Mouse (Mus musculus) liver, embryonic 13.5 days (tissue): ENCODE data around the gene Ptpn14. TPM values are rescaled to one million over a fixed set of nuclear protein-coding genes. Genes with fewer than 3 reads are reported as not detected.

Source experiments
- ATAC-seq: fragments of 200-750 bp; cut with Nextera tagmentation; 2 replicates; pipeline ENCODE4 v1.8.0; 2017; ENCODE audit warnings: low read depth, mild to moderate bottlenecking, moderate number of reproducible peaks, moderate library complexity
- DNase-seq: peaks from one replicate; pipeline ENCODE4 v3.0.0; 2022
- H3K27ac ChIP-seq: fragments of 300-500 bp; sonication (generic); 2 replicates; pipeline ENCODE4 v1.5.1; 2015; ENCODE audit warnings: moderate library complexity, mild to moderate bottlenecking, inconsistent platforms
- H3K27me3 ChIP-seq: fragments of 300-500 bp; sonication (generic); 2 replicates; pipeline ENCODE4 v1.6.1; 2015; ENCODE audit warnings: mild to moderate bottlenecking, inconsistent platforms
- H3K36me3 ChIP-seq: fragments of 300-500 bp; sonication (generic); 2 replicates; pipeline ENCODE4 v1.6.1; 2015; ENCODE audit warnings: mild to moderate bottlenecking, inconsistent platforms
- H3K4me1 ChIP-seq: fragments of 300-500 bp; sonication (generic); replicated peaks from 2 replicates; pipeline ENCODE4 v1.6.1; 2015; ENCODE audit warnings: inconsistent platforms
- H3K4me2 ChIP-seq: fragments of 300-500 bp; sonication (generic); 2 replicates; pipeline ENCODE4 v1.6.1; 2015; ENCODE audit warnings: inconsistent platforms, mild to moderate bottlenecking, moderate library complexity
- H3K4me3 ChIP-seq: fragments of 300-500 bp; sonication (generic); replicated peaks from 2 replicates; pipeline ENCODE4 v1.5.1; 2015; ENCODE audit warnings: mild to moderate bottlenecking, inconsistent platforms
- H3K9ac ChIP-seq: fragments of 300-500 bp; sonication (generic); 2 replicates; pipeline ENCODE4 v1.6.1; 2015; ENCODE audit warnings: mild to moderate bottlenecking, inconsistent platforms
- H3K9me3 ChIP-seq: fragments of 300-500 bp; sonication (generic); replicated peaks from 2 replicates; pipeline ENCODE4 v1.6.1; 2016; ENCODE audit warnings: inconsistent platforms
- WGBS: fragments of 180-500 bp; shearing (Covaris S2); methylation state at CpG from one replicate; pipeline ENCODE4 v1.1.7; 2015; ENCODE audit not compliant: insufficient replicate concordance; 5-methylcytosine and 5-hydroxymethylcytosine counted together
- polyA plus RNA-seq: library from polyadenylated mRNA; unstranded; fragments of >200 nt; fragmentation: Nextera tagmentation; extraction: Ambion mirVana; gene quantifications from 2 replicates; pipeline ENCODE4 v1.2.1, GENCODE M21; 2015

Gene Ptpn14
- polyA plus RNA-seq, 1 experiment from 2014 or later = 0.44 TPM

DNA sequence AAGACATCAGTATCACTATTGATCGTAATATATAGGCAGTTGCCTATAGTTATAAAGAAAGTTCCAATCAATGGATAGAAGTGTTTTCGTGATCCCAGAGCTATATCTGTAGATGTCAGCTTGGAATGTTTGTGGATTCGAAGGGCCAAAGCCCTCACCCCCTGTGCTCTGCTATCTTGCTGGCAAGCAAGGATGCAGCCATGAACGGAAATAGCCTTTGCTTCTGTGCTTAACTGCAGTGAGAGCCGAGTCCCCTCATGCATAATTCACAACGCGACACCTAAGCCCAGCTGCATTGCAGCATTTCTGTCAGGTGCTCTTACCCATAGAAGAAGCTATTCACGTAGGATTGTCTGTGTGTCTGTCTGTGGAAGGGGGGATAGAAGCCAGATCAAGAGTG is 198.2 kb downstream of the Ptpn14 start:
- H3K4me3 ChIP-seq = no peak overlapping the region
- no peak overlapping the region for H3K27ac ChIP-seq
- no peak overlapping the region for H3K4me2 ChIP-seq
- H3K9me3 ChIP-seq = no peaks in the 10 kb centered on the region
- no peaks in the 10 kb centered on the region for H3K27me3 ChIP-seq
- no peak overlapping the region for H3K9ac ChIP-seq
- H3K36me3 ChIP-seq = no peaks in the 10 kb centered on the region
- DNase-seq (no peak), ATAC-seq (no peak)
- 64% methylated on average over 8 of the region's 8 CpGs for WGBS
- peaks cover 15% of the 10 kb centered on the region for H3K4me1 ChIP-seq

Other genes with a start within 250 kb of the Ptpn14 start
- 58.6 and 63.4 TPM in 2 replicates for gene Cenpf, start 40.2 kb upstream of the Ptpn14 start, polyA plus RNA-seq
- gene Smyd2, start 194.1 kb downstream of the Ptpn14 start, polyA plus RNA-seq = 40.7 and 40.8 TPM in 2 replicates